Mouse (Mus musculus) left cerebral cortex, adult 6 months (tissue): ENCODE measurements around the gene Macrod2. TPM values are rescaled to one million over a fixed set of nuclear protein-coding genes. Genes with fewer than 3 reads are reported as not detected.

Experiments used
- long read RNA-seq, 2 experiments: library from polyadenylated mRNA; unstranded; transcript quantifications; one replicate each; pipeline ENCODE4 v2.0.0; 2019 to 2020
- polyA plus RNA-seq: library from polyadenylated mRNA; unstranded; fragments of <200 nt; fragmentation: Nextera tagmentation; gene quantifications from 2 replicates; pipeline ENCODE4 v1.2.3, GENCODE M21; 2021

The Macrod2 gene
- polyA plus RNA-seq = 13.2 and 20.8 TPM in 2 replicates
- long read RNA-seq, experiment 1, transcript Macrod2-204 (4 exons, 3,554 nt) = major isoform, 8 of 35 reads
- long read RNA-seq, experiment 1, partial matches to known transcripts = 17 of 35 reads
- long read RNA-seq, experiment 1, other reads (novel, unspliced or antisense) = 10 of 35 reads
- long read RNA-seq, experiment 2, partial matches to known transcripts = 2 of 24 reads
- long read RNA-seq, experiment 2, other reads (novel, unspliced or antisense) = 18 of 24 reads

DNA sequence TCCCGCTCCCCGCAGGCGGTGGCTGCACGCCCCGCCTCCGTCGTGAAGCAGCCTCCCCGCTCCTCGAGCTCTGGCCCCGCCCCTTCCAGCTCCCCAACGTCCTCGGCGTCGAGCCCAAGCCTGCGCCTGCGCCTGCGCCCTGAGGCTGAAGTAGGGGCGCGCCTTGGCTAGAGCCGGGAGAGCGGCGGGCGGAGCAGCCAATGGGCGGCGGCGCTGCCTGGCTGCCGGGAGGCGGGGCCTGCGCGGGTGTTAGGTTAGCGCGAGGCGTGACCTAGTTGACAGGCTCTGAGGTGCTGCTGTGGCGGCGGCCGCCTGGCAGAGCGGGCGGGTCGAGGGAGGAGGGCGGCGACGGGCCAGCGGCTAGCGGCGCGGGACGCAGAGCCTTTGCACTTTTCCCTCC lies at the start of gene Macrod2:
Gene Macrod2, plus strand, starts transcription at position 131 of the 400 bp plus-strand sequence.

DNA sequence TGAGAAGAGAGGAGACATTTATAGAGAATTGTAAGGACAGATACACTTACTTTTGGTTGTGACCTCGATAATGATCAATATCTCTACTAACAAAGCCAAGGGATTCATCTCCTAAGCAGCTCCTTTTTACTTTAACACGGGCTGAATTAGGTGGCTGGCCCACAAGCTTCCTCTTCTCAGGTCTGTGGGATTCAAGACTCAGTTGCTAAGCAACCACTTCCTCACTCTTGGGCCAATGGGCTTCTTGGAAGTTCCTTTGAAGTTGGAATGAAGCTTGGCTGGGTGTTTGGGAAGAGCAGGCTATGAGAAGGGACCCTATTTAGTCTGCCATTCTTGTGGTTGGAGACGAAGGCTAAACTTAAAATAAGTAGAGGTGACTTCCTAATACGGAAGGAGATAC lies 5.6 kb upstream of the Macrod2 start, which contains the start of gene Sel1l2:
Gene Sel1l2, minus strand, starts transcription at position 182 of the 400 bp plus-strand sequence.

DNA sequence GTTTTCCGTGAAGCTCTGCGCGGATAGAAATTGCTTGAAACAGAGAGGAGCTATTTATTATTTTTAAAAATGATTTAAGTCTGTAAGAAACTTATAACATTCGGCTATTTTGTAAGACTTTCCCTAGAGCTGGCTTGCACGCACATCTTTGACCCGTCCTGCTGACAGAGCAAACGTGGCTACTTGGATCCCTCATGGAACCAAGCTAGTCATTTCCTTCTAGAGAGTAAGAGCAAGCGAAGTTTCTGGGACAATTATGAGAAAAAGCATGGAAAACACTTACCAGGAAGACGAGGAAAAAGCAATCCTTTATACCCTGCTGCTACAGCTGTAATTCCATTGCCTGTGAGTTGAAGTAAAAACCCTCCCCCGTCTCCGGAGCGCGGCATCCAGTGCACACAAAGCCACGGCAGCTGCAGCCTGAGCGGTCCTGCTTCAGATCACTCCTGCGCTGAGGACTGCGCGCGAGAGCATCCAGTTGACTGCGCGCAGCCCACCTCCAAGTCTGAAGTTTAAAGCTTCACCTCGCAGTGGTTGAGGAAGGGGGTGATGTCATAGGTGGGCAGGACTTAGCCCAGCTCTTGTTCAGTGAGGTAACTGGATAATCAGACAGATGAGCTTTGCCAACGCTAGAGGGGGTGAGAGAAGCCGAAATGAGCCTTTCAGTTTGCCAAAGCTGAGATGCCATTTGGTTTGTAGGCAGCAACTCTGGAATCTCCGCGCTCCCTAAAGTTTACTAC lies 276.0 kb downstream of the Macrod2 start, which contains the start of gene Flrt3:
Gene Flrt3, minus strand, starts transcription at position 507 of the 740 bp plus-strand sequence.

Other genes starting within 250 kb of the Macrod2 start
- not detected in 2 replicates for gene Gm17374, start 243.3 kb upstream of the Macrod2 start, polyA plus RNA-seq
- 10.7 and 11.8 TPM in 2 replicates for gene Esf1, start 224.7 kb upstream of the Macrod2 start, polyA plus RNA-seq
- 55.0 and 67.9 TPM in 2 replicates for gene Ndufaf5, start 224.7 kb upstream of the Macrod2 start, polyA plus RNA-seq
- gene Sel1l2, start 5.6 kb upstream of the Macrod2 start, polyA plus RNA-seq = not detected in 2 replicates